Mouse (Mus musculus) bone marrow, adult 2 months (tissue): ENCODE measurements around the gene Fbxl17.

Source experiments
- CTCF ChIP-seq: fragments of 200-500 bp; IDR thresholded peaks from 2 replicates; pipeline ENCODE4 v1.5.1; 2011; ENCODE audit warnings: low read length, control low read depth; ENCODE audit not compliant: control insufficient read depth, insufficient read depth
- POLR2A ChIP-seq: fragments of 200-500 bp; IDR thresholded peaks from 2 replicates; pipeline ENCODE4 v1.6.1; 2011; ENCODE audit warnings: low read depth, mild to moderate bottlenecking, control low read depth, low read length, borderline replicate concordance; ENCODE audit not compliant: control insufficient read depth

DNA sequence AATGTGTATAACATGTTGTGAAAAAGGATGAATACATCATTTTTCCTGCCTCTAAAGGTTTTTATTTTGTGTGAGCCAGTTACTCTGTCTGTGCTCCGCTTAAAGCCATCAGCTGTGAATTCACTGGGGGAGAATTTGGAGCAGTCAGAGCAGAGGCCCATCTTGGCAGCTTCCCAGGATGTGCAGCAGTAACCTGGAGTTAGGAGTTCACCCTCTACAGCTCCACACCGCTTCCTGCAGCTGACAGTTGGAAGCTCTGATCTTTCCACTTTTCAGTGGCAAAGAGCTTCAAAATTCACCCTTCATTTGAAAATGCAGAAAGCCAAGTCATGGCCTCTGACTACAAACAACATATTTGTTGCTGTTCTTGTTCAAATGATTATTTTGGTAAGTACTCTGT is 212.4 kb downstream of the Fbxl17 start:
- TF ChIP-seq CTCF (no peak), POLR2A (no peak)
